Mouse (Mus musculus) G1E (cell line): ENCODE data around the gene Slc26a1. TPM values are rescaled to one million over a fixed set of nuclear protein-coding genes. Genes with fewer than 3 reads are reported as not detected.

Experiments used
- ATAC-seq: 2 replicates; pipeline ENCODE4 v1.8.0; 2016; ENCODE audit warnings: mild to moderate bottlenecking; ENCODE audit not compliant: insufficient number of reproducible peaks, poor library complexity, low FRiP score, severe bottlenecking; ENCODE audit errors: extremely low read depth
- DNase-seq: peaks from one replicate; pipeline ENCODE4 v3.0.0; 2012; ENCODE audit warnings: low spot score
- H3K27me3 ChIP-seq: 2 replicates; pipeline ENCODE4 v1.6.1; 2012; ENCODE audit warnings: mild to moderate bottlenecking, low read length, inconsistent platforms; ENCODE audit not compliant: insufficient read depth
- H3K36me3 ChIP-seq: replicated peaks from 2 replicates; pipeline ENCODE3; 2012; ENCODE audit warnings: mild to moderate bottlenecking, inconsistent platforms
- H3K4me1 ChIP-seq: 2 replicates; pipeline ENCODE4 v1.6.1; 2012; ENCODE audit warnings: low read depth, low read length, inconsistent platforms, mixed read lengths; ENCODE audit not compliant: insufficient read depth
- H3K4me3 ChIP-seq: 2 replicates; pipeline ENCODE4 v1.5.1; 2012; ENCODE audit warnings: low read depth, mild to moderate bottlenecking, inconsistent platforms, low read length, moderate library complexity, mixed read lengths
- H3K9me3 ChIP-seq: replicated peaks from 2 replicates; pipeline ENCODE4 v1.6.1; 2012; ENCODE audit warnings: inconsistent platforms
- CTCF ChIP-seq: IDR thresholded peaks from 2 replicates; pipeline ENCODE4 v1.5.1; 2012; ENCODE audit warnings: low read depth, low read length, inconsistent platforms, mixed read lengths
- GATA1 ChIP-seq: IDR thresholded peaks from 2 replicates; pipeline ENCODE4 v1.6.1; 2012; ENCODE audit warnings: borderline replicate concordance, low read length, inconsistent platforms, mixed read lengths
- GATA2 ChIP-seq: IDR thresholded peaks from 2 replicates; pipeline ENCODE4 v1.6.1; 2012; ENCODE audit warnings: low read depth, low read length, inconsistent platforms, borderline replicate concordance
- POLR2AphosphoS5 ChIP-seq: IDR thresholded peaks from 2 replicates; pipeline ENCODE4 v1.6.1; 2012; ENCODE audit warnings: low read depth, low read length, inconsistent platforms; ENCODE audit not compliant: insufficient replicate concordance
- TAL1 ChIP-seq: conservative IDR thresholded peaks from 2 replicates; pipeline ENCODE4 v1.6.1; 2012; ENCODE audit warnings: low read depth, low read length, inconsistent platforms, mixed read lengths
- polyA plus RNA-seq: library from polyadenylated mRNA; stranded (reverse); fragments of >175 nt; gene quantifications from 2 replicates; pipeline ENCODE4 v1.2.3, GENCODE M21; 2012
- total RNA-seq, 2 experiments: library from RNA; stranded (forward) in 1 of 2; stranded (reverse) in 1 of 2; fragments of 200-1000 nt in 1 of 2; fragments of >200 nt in 1 of 2; fragmentation: Nextera tagmentation in 1 of 2; gene quantifications; 2 replicates each; pipeline ENCODE4 v1.2.3; 2014 to 2017

The Slc26a1 gene
- total and polyA plus RNA-seq, 3 experiments, result 0.93 to 2.0 (median 1.2) TPM

DNA sequence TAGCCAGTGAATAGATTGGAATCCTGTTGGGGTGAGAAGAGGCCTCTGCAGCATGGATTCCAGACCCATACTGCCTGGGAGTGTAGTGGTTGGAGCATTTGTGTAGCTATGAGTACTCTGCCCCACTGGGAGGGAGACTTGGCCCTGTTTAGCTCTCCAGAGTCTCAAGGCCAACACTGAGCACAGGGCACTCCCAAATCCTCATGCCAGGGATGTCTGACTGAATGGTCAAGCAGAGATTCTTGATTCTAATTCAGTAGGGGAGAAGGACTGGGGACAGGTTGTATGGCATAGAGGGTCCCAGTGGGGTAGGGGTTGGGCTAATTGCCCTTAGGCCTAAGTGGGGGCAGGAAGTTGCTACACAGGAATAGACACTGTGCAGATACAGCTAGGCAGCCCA is 38.3 kb upstream of the Slc26a1 start:
- Histone ChIP-seq H3K36me3 (no peaks in the 10 kb centered on the region), H3K4me1 (no peaks in the 10 kb centered on the region), H3K9me3 (no peaks in the 10 kb centered on the region), H3K27me3 (peaks cover 44% of the 10 kb centered on the region), H3K4me3 (no peak overlapping the region)
- ATAC-seq, result no peak
- DNase-seq, result no peak
- TF ChIP-seq TAL1 (no peak), GATA1 (no peak), CTCF (no peak), POLR2AphosphoS5 (no peak), GATA2 (no peak)

DNA sequence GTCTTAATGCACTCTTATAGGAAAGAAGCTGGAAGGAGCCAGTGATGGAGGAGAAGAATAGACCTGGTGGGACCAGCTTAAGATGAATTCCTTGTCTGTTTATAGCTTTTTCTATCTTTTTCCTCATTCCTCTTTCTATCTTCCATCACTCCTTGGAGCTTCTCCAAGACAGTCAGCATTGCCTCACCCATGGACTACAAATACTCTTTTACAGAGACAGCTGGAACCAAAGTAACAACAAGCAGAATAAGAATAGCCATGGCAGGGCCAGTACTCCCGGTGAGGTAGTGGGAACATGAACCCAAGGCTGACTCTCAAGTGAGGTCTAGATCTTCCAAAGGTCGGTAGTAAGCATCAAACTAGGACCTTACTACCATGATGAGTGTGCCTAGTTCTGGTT is 37.7 kb upstream of the Slc26a1 start:
- no peak for TF ChIP-seq GATA2
- TF ChIP-seq GATA1, result no peak
- no peak for TF ChIP-seq POLR2AphosphoS5
- no peak for TF ChIP-seq CTCF
- TF ChIP-seq TAL1, result no peak
- no peaks in the 10 kb centered on the region for H3K9me3 ChIP-seq
- peaks cover 38% of the 10 kb centered on the region for H3K27me3 ChIP-seq
- ATAC-seq (no peak), DNase-seq (no peak)
- peaks cover 1% of the 10 kb centered on the region; the same call in 1 of the 2 replicates for H3K4me1 ChIP-seq
- H3K36me3 ChIP-seq, result peaks cover 4% of the 10 kb centered on the region
- H3K4me3 ChIP-seq, result no peak overlapping the region

DNA sequence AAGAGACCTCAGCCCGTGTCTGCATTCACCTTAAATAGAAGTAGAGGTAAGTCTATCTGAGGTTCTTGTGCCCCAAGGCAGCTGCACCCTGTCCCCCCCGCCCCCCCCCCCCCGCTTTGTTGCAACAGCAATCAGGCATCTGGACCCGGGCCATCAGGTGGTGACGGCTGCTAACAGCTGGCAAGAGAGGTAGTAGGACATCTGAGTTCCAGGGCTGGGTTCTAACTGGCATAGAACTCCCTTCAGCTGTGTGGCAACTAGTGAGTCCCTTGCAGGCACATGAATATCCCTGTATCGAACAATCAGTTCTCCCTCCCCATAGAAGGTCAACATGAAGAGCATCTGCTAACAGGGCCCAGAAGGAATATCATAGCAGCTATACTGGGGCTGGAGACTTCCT is 36.6 kb upstream of the Slc26a1 start:
- H3K9me3 ChIP-seq, result no peaks in the 10 kb centered on the region
- H3K4me3 ChIP-seq, result no peak overlapping the region
- DNase-seq (no peak), ATAC-seq (no peak)
- no peak for TF ChIP-seq POLR2AphosphoS5
- TF ChIP-seq GATA1, result no peak
- no peak for TF ChIP-seq TAL1
- no peak for TF ChIP-seq CTCF
- no peak for TF ChIP-seq GATA2
- peaks cover 33% of the 10 kb centered on the region for H3K27me3 ChIP-seq
- peaks cover 13% of the 10 kb centered on the region for H3K36me3 ChIP-seq
- peaks cover 5% of the 10 kb centered on the region; the same call in 1 of the 2 replicates for H3K4me1 ChIP-seq

DNA sequence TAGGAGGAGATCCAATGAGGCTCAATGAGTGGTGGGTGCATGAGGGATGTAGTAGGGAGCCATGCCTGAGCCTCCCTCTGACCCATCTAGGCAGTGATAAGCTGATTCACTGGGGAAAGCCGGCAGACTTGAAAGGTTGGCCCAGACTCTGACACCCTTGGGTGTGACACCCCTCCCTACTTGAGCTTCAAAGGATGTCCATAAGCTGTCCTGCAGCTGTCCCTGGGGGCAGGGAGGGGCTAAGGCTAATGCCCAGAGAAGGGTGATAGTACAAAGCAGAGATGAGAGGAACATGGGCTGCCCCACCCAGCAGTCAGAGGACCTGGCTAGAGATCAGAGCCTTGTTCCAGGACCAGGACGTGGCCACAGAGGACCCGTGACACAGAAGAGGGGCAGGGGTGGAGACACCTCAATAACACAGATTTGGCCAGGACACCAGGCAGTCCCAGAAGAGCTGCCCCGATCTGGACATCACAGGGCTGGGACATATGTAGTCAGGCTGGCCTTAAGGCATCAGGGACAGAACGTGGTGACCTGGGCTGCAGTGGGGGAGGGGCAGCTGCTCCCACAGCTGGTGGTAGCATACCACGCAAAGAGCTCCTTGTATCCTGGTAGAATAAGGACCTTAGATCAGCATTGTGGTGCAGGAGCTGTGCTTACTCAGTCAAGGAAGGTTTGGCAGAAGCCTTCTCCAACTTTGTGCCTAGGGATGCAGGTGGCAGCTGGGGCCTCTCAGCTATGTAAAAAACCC is 33.8 kb upstream of the Slc26a1 start:
- H3K4me1 ChIP-seq, result peaks cover 5% of the 10 kb centered on the region; the same call in 1 of the 2 replicates
- ATAC-seq (no peak), DNase-seq (no peak)
- no peak for TF ChIP-seq GATA1
- TF ChIP-seq CTCF, result no peak
- no peak for TF ChIP-seq GATA2
- TF ChIP-seq POLR2AphosphoS5, result no peak
- TF ChIP-seq TAL1, result no peak
- no peaks in the 10 kb centered on the region for H3K9me3 ChIP-seq
- H3K4me3 ChIP-seq, result no peak overlapping the region
- H3K27me3 ChIP-seq, result peaks cover 17% of the 10 kb centered on the region
- peaks cover 40% of the 10 kb centered on the region for H3K36me3 ChIP-seq

GRCm38 (mm10) chr5:108708419-108708818 is 33.0 kb upstream of the Slc26a1 start:
- H3K4me3 ChIP-seq, result no peak overlapping the region
- DNase-seq (no peak), ATAC-seq (no peak)
- peaks cover 11% of the 10 kb centered on the region for H3K27me3 ChIP-seq
- peaks cover 48% of the 10 kb centered on the region for H3K36me3 ChIP-seq
- TF ChIP-seq GATA2, result no peak
- no peak for TF ChIP-seq CTCF
- TF ChIP-seq POLR2AphosphoS5, result no peak
- no peak for TF ChIP-seq GATA1
- no peak for TF ChIP-seq TAL1
- H3K9me3 ChIP-seq, result no peaks in the 10 kb centered on the region
- H3K4me1 ChIP-seq, result peaks cover 8% of the 10 kb centered on the region; the same call in 1 of the 2 replicates

DNA sequence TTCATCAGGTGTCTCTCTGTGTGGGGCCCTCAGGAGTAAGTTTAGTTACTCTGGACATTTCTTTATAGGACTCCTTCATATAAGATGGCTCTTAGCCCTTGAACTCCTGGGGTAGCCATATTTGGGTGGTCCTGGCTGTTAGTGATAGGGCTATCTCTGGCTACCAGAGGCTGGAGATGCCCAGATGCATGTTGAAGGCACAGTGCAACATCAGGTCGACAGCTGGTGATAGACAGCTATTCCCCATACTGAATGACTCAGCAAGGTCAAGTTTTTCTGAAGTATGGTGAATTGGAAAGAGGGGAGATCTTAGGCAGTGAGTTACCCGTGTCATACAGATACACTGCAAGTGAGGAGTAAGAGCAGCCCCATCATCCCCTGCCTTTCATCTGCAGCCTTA is 32.4 kb upstream of the Slc26a1 start:
- no peak for TF ChIP-seq GATA2
- TF ChIP-seq GATA1, result no peak
- TF ChIP-seq POLR2AphosphoS5, result no peak
- TF ChIP-seq CTCF, result no peak
- no peak for TF ChIP-seq TAL1
- DNase-seq (no peak), ATAC-seq (peak; percentile 32; the same call in 1 of the 2 replicates)

More for the DNA sequence above, 32.4 kb upstream of the Slc26a1 start:
- peaks cover 10% of the 10 kb centered on the region; the same call in 1 of the 2 replicates for H3K4me1 ChIP-seq
- H3K4me3 ChIP-seq, result no peak overlapping the region
- H3K9me3 ChIP-seq, result no peaks in the 10 kb centered on the region
- peaks cover 53% of the 10 kb centered on the region for H3K36me3 ChIP-seq
- peaks cover 11% of the 10 kb centered on the region for H3K27me3 ChIP-seq
